Mouse (Mus musculus) adipocyte (in vitro differentiated cells): ENCODE results near the gene Dusp28.
"Not testable (repeated sequence)": the region's sequence is repeated elsewhere in the genome, so short reads cannot be mapped to it uniquely, and the experiment has no call there.

Experiments used
- DNase-seq: peaks from one replicate; pipeline ENCODE4 v3.0.0-alpha.2; 2016; ENCODE audit warnings: low spot score

The Dusp28 gene

GRCm38 (mm10) chr1:92943219-92943989 is 36.6 kb downstream of the Dusp28 start:
- no peak for DNase-seq

DNA sequence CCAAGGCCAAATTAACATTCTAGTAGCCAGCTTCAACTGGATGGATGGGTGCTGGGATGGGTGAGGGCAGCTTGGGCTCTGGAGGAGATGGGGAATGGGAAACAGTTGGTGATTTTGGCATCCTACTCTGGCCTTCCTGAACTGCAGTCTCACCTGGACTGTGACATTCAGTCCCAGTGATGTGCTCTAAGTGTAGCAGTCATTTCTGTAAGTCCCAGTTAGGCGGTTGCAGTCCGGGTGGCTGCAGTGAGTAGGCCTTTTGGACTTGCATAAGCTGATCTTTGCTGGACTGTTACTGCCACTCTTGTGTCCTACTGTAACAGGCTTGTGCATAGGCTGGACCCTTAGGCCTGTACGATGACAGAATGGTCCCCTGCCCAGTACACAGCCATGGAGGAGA is 41.2 kb downstream of the Dusp28 start:
- DNase-seq: no peak

GRCm38 (mm10) chr1:92949426-92949825 is 42.6 kb downstream of the Dusp28 start:
- no peak for DNase-seq

GRCm38 (mm10) chr1:92950607-92951006 is 43.8 kb downstream of the Dusp28 start, which contains the start of gene Gpr35:
Gene Gpr35, plus strand, starts transcription at chr1:92950865.
- no peak for DNase-seq

- no peak for DNase-seq
Measured at GRCm38 (mm10) chr1:92953641-92954040, 46.9 kb downstream of the Dusp28 start.

DNA sequence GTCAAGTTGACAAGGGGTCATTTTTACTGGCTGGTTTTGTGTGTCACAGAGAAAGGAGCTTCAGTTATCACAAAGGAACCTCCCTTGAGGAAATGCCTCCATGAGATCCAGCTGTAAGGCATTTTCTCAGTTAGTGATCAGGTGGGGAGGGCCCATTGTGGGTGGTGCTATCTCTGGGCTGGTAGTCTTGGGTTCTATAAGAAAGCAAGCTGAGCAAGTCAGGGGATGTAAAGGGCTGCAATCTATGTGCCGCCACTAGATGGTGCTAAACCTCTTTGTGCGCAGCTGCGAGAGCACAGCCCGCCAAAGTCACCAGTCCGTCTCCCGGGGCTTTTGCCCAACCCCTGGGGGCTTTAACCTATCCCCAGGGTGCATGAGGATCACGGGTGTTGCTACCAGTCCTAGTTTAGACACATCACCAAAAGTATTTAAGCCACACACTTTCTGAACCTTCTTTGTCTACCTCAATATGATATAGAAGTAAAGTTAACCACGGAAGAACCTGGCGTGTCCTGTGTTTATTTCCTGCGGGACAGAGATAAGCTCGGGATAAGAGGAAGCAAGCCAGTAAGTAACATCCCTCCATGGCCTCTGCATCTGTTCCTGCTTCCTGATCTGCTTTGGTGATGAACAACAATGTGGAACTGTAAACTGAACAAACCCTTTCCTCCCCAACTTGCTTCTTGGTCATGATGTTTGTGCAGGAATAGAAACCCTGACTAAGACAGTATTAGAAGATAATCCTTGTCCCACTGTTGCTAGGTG is 50.0 kb downstream of the Dusp28 start:
- DNase-seq: not testable (repeated sequence)
